Mouse (Mus musculus) midbrain, embryonic 16.5 days (tissue): ENCODE data around the gene Fcgr3. TPM values are rescaled to one million over a fixed set of nuclear protein-coding genes. Genes with fewer than 3 reads are reported as not detected.

Source experiments
- ATAC-seq: fragments of 200-750 bp; cut with Nextera tagmentation; 2 replicates; pipeline ENCODE4 v1.8.0; 2017; ENCODE audit warnings: moderate TSS enrichment
- H3K27ac ChIP-seq: fragments of 300-500 bp; sonication (generic); 2 replicates; pipeline ENCODE4 v1.5.1; 2014; ENCODE audit warnings: mild to moderate bottlenecking, low read length, mixed read lengths
- H3K27me3 ChIP-seq: fragments of 300-500 bp; sonication (generic); 2 replicates; pipeline ENCODE4 v1.6.1; 2014; ENCODE audit warnings: low read depth, low read length, mixed read lengths; ENCODE audit not compliant: control insufficient read depth, insufficient read depth
- H3K36me3 ChIP-seq: fragments of 300-500 bp; sonication (generic); 2 replicates; pipeline ENCODE4 v1.6.1; 2014; ENCODE audit warnings: mild to moderate bottlenecking, low read length, moderate library complexity, mixed read lengths; ENCODE audit not compliant: control insufficient read depth, insufficient read depth
- H3K4me1 ChIP-seq: fragments of 300-500 bp; sonication (generic); 2 replicates; pipeline ENCODE4 v1.6.1; 2014; ENCODE audit warnings: mild to moderate bottlenecking, low read length, mixed read lengths; ENCODE audit not compliant: control insufficient read depth, insufficient read depth
- H3K4me2 ChIP-seq: fragments of 300-500 bp; sonication (generic); 2 replicates; pipeline ENCODE4 v1.6.1; 2014; ENCODE audit warnings: mild to moderate bottlenecking, low read length, mixed read lengths
- H3K4me3 ChIP-seq: fragments of 300-500 bp; sonication (generic); 2 replicates; pipeline ENCODE4 v1.5.1; 2014; ENCODE audit warnings: low read depth, mild to moderate bottlenecking, low read length, moderate library complexity, mixed read lengths
- H3K9ac ChIP-seq: fragments of 300-500 bp; sonication (generic); 2 replicates; pipeline ENCODE4 v1.6.1; 2014; ENCODE audit warnings: low read depth, low read length, mixed read lengths
- H3K9me3 ChIP-seq: fragments of 300-500 bp; sonication (generic); replicated peaks from 2 replicates; pipeline ENCODE4 v1.6.1; 2014; ENCODE audit warnings: mild to moderate bottlenecking, low read length, mixed read lengths; ENCODE audit not compliant: control insufficient read depth, poor library complexity, severe bottlenecking
- WGBS: fragments of 180-500 bp; shearing (Covaris S2); extraction: QIAGEN DNeasy Blood & Tissue Kit; methylation state at CpG from one replicate; pipeline ENCODE4 v1.1.7; 2014; 5-methylcytosine and 5-hydroxymethylcytosine counted together
- microRNA-seq: library from miRNA; unstranded; fragments of <30 nt; microRNA quantifications from one replicate; pipeline ENCODE4, GENCODE M21; 2017
- polyA plus RNA-seq: library from polyadenylated mRNA; unstranded; fragments of >200 nt; fragmentation: Nextera tagmentation; extraction: Ambion mirVana; gene quantifications from 2 replicates; pipeline ENCODE4 v1.2.1, GENCODE M21; 2015

The Fcgr3 gene
- polyA plus RNA-seq, 1 experiment from 2014 or later: 9.0 TPM

DNA sequence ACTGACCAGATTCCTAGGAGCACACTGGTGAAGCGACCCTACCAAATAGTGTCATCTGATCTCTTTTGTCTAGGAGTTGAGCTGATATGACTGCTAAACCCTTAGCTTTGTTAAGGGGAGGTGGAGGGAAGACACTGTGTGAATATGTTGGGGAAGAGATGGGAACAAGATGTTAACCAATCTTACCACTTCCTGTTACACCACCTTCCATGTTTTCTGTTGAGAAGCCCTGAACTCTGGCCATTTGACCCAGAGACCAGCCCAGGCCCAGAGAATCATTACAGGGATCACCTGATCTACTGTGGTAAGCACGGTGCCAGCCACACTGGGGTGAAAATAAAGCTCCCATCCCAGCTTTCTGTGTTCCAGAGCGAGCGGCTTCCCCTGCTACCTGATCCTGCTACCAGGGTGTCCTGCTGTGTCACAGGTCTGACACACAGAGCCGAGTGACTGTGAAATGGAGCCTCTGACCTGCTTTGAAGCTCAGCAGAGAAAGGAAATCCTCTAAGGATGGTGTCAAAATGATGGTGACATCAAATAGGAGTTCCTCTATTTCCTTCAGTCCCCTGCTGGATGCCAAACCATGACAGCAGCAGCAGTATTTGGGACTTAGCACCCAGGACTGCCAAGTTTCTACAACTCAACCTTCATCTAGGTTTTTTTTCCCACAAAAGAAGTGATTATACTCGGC lies 47.1 kb downstream of the Fcgr3 start:
- H3K9ac ChIP-seq: no peak overlapping the region
- no peaks in the 10 kb centered on the region; the same call in 1 of the 2 replicates for H3K27me3 ChIP-seq
- H3K9me3 ChIP-seq: no peaks in the 10 kb centered on the region
- no peaks in the 10 kb centered on the region for H3K4me1 ChIP-seq
- no peak overlapping the region for H3K4me3 ChIP-seq
- H3K4me2 ChIP-seq: no peak overlapping the region
- no peak overlapping the region for H3K27ac ChIP-seq
- no peak for ATAC-seq
- 62% methylated on average over 6 of the region's 6 CpGs for WGBS
- H3K36me3 ChIP-seq: no peaks in the 10 kb centered on the region

DNA sequence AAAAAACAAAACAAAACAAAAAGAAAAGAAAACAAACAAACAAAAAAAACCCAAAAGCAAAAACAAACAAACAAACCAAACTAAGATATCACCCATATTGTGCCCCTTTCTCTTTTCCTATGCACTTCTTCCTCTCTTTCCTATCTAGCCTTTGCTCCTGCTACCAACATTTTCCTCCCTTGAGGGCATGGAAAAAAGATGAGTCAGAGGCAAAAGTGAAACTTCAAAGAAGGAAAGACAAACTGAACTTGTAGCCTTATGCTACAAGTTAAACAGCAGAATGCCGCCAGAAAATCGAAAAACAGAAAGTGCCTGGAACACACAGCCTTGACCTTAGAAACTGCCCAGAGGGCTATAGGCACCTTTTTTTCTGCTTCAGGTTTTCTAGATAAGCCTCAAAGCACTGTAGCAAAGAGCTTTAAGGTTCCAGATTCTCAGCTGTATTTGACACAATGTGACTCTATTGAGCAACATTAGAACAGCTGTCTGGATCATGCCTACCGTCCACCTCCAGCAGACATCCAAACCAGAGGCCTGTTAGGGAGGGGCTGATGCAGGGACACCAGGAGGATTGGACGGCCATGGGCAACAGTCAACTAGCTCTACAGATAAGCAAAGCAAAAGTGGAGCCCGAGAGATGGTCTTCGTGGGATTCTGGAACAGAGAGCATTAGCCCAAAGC lies 47.9 kb downstream of the Fcgr3 start:
- Histone ChIP-seq H3K4me3 (no peak overlapping the region), H3K27me3 (no peaks in the 10 kb centered on the region; the same call in 1 of the 2 replicates), H3K9me3 (no peaks in the 10 kb centered on the region), H3K27ac (no peak overlapping the region), H3K4me1 (no peaks in the 10 kb centered on the region), H3K9ac (no peak overlapping the region), H3K4me2 (no peak overlapping the region), H3K36me3 (no peaks in the 10 kb centered on the region)
- 90% methylated on average over 6 of the region's 6 CpGs for WGBS
- no peak for ATAC-seq

DNA sequence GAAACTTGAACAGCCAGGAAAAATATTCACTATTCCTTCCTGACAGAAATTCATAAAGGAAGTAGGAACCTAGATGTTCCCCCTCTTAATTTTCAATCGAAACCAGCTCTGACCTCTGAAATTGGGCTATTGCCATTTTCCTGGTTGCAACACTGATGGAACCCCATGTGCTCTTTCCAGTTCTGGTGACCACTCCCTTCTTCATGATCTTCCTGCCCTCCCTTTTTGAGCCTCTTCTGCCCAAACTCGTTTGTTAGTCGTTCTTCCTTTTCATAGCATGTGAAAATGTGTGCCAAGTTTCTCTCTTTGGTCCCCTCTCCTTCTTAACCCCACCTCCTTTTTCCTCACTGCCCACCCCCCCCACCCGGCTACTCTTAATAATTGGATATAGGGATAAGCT lies 53.0 kb downstream of the Fcgr3 start:
- 81% methylated on average over 4 of the region's 4 CpGs for WGBS
- no peak overlapping the region for H3K9ac ChIP-seq
- no peaks in the 10 kb centered on the region for H3K36me3 ChIP-seq
- H3K27me3 ChIP-seq: no peaks in the 10 kb centered on the region
- no peaks in the 10 kb centered on the region for H3K9me3 ChIP-seq
- H3K4me1 ChIP-seq: no peaks in the 10 kb centered on the region
- no peak overlapping the region for H3K4me3 ChIP-seq
- no peak for ATAC-seq
- H3K27ac ChIP-seq: no peak overlapping the region
- no peak overlapping the region for H3K4me2 ChIP-seq

DNA sequence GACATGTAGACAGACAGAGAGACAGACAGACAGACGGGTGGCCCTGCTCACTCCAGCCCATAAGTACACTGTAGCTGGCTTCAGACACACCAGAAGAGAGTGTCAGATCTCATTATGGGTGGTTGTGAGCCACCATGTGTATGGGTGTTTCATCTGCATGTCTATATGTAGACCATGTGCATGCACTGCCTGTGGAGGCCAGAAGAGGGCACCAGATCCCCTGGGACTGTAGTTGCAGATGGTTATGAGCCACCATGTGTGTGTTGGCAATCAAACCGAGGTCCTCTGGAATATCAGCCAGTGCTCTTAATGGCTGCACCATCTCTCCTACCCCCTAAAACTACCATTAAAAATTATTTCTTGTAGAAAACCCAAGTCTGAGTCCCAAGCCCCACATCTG lies 57.8 kb downstream of the Fcgr3 start:
- H3K27ac ChIP-seq: no peak overlapping the region
- H3K4me3 ChIP-seq: no peak overlapping the region
- 84% methylated on average over 2 of the region's 2 CpGs for WGBS
- H3K36me3 ChIP-seq: no peaks in the 10 kb centered on the region
- ATAC-seq: no peak
- no peak overlapping the region for H3K9ac ChIP-seq
- H3K4me1 ChIP-seq: no peaks in the 10 kb centered on the region
- H3K4me2 ChIP-seq: no peak overlapping the region
- no peaks in the 10 kb centered on the region for H3K9me3 ChIP-seq
- no peaks in the 10 kb centered on the region for H3K27me3 ChIP-seq

- WGBS: 93% methylated on average over 4 of the region's 4 CpGs
- Histone ChIP-seq H3K9me3 (no peaks in the 10 kb centered on the region), H3K27me3 (no peaks in the 10 kb centered on the region), H3K9ac (no peak overlapping the region), H3K4me3 (no peak overlapping the region), H3K36me3 (no peaks in the 10 kb centered on the region), H3K27ac (no peak overlapping the region), H3K4me2 (no peak overlapping the region), H3K4me1 (no peaks in the 10 kb centered on the region)
- ATAC-seq: no peak
Measured at GRCm38 (mm10) chr1:171006335-171006734, 58.4 kb downstream of the Fcgr3 start.

GRCm38 (mm10) chr1:171005586-171005985 lies 59.1 kb downstream of the Fcgr3 start:
- Histone ChIP-seq H3K27ac (no peak overlapping the region), H3K4me2 (no peak overlapping the region), H3K27me3 (no peaks in the 10 kb centered on the region), H3K4me3 (no peak overlapping the region), H3K9me3 (no peaks in the 10 kb centered on the region), H3K4me1 (no peaks in the 10 kb centered on the region), H3K36me3 (no peaks in the 10 kb centered on the region), H3K9ac (no peak overlapping the region)
- ATAC-seq: no peak

- no peak overlapping the region for H3K9ac ChIP-seq
- H3K9me3 ChIP-seq: no peaks in the 10 kb centered on the region
- H3K4me3 ChIP-seq: no peak overlapping the region
- WGBS: 76% methylated on average over 6 of the region's 6 CpGs
- no peaks in the 10 kb centered on the region for H3K4me1 ChIP-seq
- no peaks in the 10 kb centered on the region for H3K27me3 ChIP-seq
- no peak overlapping the region for H3K4me2 ChIP-seq
- ATAC-seq: no peak
- no peak overlapping the region for H3K27ac ChIP-seq
- H3K36me3 ChIP-seq: no peaks in the 10 kb centered on the region
Measured at GRCm38 (mm10) chr1:171005081-171005480, 59.7 kb downstream of the Fcgr3 start.

Small RNAs within 50 kb of the gene (microRNA-seq; reads per million reads assigned to microRNA genes)
- gene Gm27552 (not detected), gene Gm27844 (not detected), gene Mir6546 (2.1 reads per million, percentile 6 among the genes with 10 or more reads in this experiment)

Other genes starting within 250 kb of the Fcgr3 start
- 6.9 and 8.1 TPM in 2 replicates for gene Atf6, start 197.2 kb downstream of the Fcgr3 start, polyA plus RNA-seq
- 0.83 and 1.3 TPM in 2 replicates for gene Gm26620, start 179.9 kb downstream of the Fcgr3 start, polyA plus RNA-seq
- gene Dusp12, start 179.4 kb downstream of the Fcgr3 start, polyA plus RNA-seq: 49.9 and 52.3 TPM in 2 replicates
- gene Fcrlb, start 152.0 kb downstream of the Fcgr3 start, polyA plus RNA-seq: 0.53 and 1.1 TPM in 2 replicates
- not detected in 2 replicates for gene Fcrla, start 137.4 kb downstream of the Fcgr3 start, polyA plus RNA-seq
- 1.1 and 1.7 TPM in 2 replicates for gene Fcgr2b, start 88.4 kb downstream of the Fcgr3 start, polyA plus RNA-seq
- 0.14 and 0.16 TPM in 2 replicates for gene Fcgr4, start 46.0 kb downstream of the Fcgr3 start, polyA plus RNA-seq
- 7.8 and 9.2 TPM in 2 replicates for gene Cfap126, start 49.0 kb upstream of the Fcgr3 start, polyA plus RNA-seq
- 284 and 311 TPM in 2 replicates for gene Sdhc, start 85.7 kb upstream of the Fcgr3 start, polyA plus RNA-seq
- 0.20 and 0.63 TPM in 2 replicates for gene Mpz, start 85.8 kb upstream of the Fcgr3 start, polyA plus RNA-seq
- 15.1 and 20.7 TPM in 2 replicates for gene Pcp4l1, start 131.3 kb upstream of the Fcgr3 start, polyA plus RNA-seq
- gene Nr1i3, start 149.0 kb upstream of the Fcgr3 start, polyA plus RNA-seq: 0.38 and 0.47 TPM in 2 replicates
- gene Tomm40l, start 157.6 kb upstream of the Fcgr3 start, polyA plus RNA-seq: 46.8 and 58.3 TPM in 2 replicates
- 2.1 and 3.1 TPM in 2 replicates for gene Apoa2, start 160.1 kb upstream of the Fcgr3 start, polyA plus RNA-seq
- gene Fcer1g, start 169.4 kb upstream of the Fcgr3 start, polyA plus RNA-seq: 15.9 and 19.3 TPM in 2 replicates
- 8.7 and 9.1 TPM in 2 replicates for gene Adamts4, start 185.5 kb upstream of the Fcgr3 start, polyA plus RNA-seq
- 218 and 225 TPM in 2 replicates for gene Ndufs2, start 186.5 kb upstream of the Fcgr3 start, polyA plus RNA-seq
- gene B4galt3, start 205.4 kb upstream of the Fcgr3 start, polyA plus RNA-seq: 113 and 115 TPM in 2 replicates
- gene Ppox, start 216.3 kb upstream of the Fcgr3 start, polyA plus RNA-seq: 44.4 and 49.5 TPM in 2 replicates
- 105 and 112 TPM in 2 replicates for gene Usp21, start 223.1 kb upstream of the Fcgr3 start, polyA plus RNA-seq
- gene Ufc1, start 230.1 kb upstream of the Fcgr3 start, polyA plus RNA-seq: 105 and 116 TPM in 2 replicates